Mouse (Mus musculus) mesoderm, embryonic 11.5 days (tissue): ENCODE measurements around the gene Pkn1.

Experiments used
- DNase-seq: peaks from one replicate; pipeline ENCODE4 v3.0.0-alpha.2; 2012; ENCODE audit warnings: low read depth, low spot score

The Pkn1 gene

GRCm38 (mm10) chr8:83693609-83694236 is 5.3 kb downstream of the Pkn1 start:
- DNase-seq, result no peak

GRCm38 (mm10) chr8:83689264-83689663 is 9.7 kb downstream of the Pkn1 start:
- no peak for DNase-seq

GRCm38 (mm10) chr8:83684517-83684916 is 14.5 kb downstream of the Pkn1 start:
- DNase-seq, result no peak

- DNase-seq, result no peak
These were observed 17.9 kb downstream of the Pkn1 start for GRCm38 (mm10) chr8:83681099-83681498.

GRCm38 (mm10) chr8:83680603-83681002 is 18.4 kb downstream of the Pkn1 start:
- no peak for DNase-seq

- no peak for DNase-seq
These were observed 19.1 kb downstream of the Pkn1 start for GRCm38 (mm10) chr8:83679866-83680265.

GRCm38 (mm10) chr8:83674497-83674896 is 24.5 kb downstream of the Pkn1 start:
- DNase-seq, result no peak

GRCm38 (mm10) chr8:83672936-83673335 is 26.0 kb downstream of the Pkn1 start:
- no peak for DNase-seq

- no peak for DNase-seq
These were observed 30.0 kb downstream of the Pkn1 start for GRCm38 (mm10) chr8:83669013-83669412.

- DNase-seq, result peak; percentile 88
These were observed 30.7 kb downstream of the Pkn1 start for GRCm38 (mm10) chr8:83668010-83668916.

- DNase-seq, result no peak
These were observed 31.5 kb downstream of the Pkn1 start for GRCm38 (mm10) chr8:83667526-83667925.

- DNase-seq, result no peak
These were observed 32.1 kb downstream of the Pkn1 start for GRCm38 (mm10) chr8:83666866-83667234.

- no peak for DNase-seq
These were observed 32.8 kb downstream of the Pkn1 start, which contains the start of gene Ptger1 for GRCm38 (mm10) chr8:83665969-83666865. Gene Ptger1 (plus strand): TSS chr8:83666678.

GRCm38 (mm10) chr8:83664931-83665625 is 33.9 kb downstream of the Pkn1 start:
- DNase-seq, result no peak

- no peak for DNase-seq
These were observed 34.9 kb downstream of the Pkn1 start for GRCm38 (mm10) chr8:83664096-83664495.

- DNase-seq, result peak; percentile 87
These were observed 36.6 kb downstream of the Pkn1 start for GRCm38 (mm10) chr8:83662421-83662826.

GRCm38 (mm10) chr8:83660995-83661680 is 37.8 kb downstream of the Pkn1 start:
- no peak for DNase-seq

- no peak for DNase-seq
These were observed 38.4 kb downstream of the Pkn1 start for GRCm38 (mm10) chr8:83660545-83660944.

GRCm38 (mm10) chr8:83656484-83657246 is 42.3 kb downstream of the Pkn1 start:
- DNase-seq, result no peak

GRCm38 (mm10) chr8:83656043-83656442 is 42.9 kb downstream of the Pkn1 start:
- DNase-seq, result no peak
